Mouse (Mus musculus) lung, postnatal 10 days (tissue): ENCODE measurements at regions not wholly inside any gene's neighbourhood (a gene's known extent, or its start where the extent isn't known, plus 50 kb on each side); places are given as distances from the start of the nearest gene placed in this dataset.

Source experiments
- DNase-seq: peaks from one replicate; pipeline ENCODE4 v3.0.0; 2021

DNA sequence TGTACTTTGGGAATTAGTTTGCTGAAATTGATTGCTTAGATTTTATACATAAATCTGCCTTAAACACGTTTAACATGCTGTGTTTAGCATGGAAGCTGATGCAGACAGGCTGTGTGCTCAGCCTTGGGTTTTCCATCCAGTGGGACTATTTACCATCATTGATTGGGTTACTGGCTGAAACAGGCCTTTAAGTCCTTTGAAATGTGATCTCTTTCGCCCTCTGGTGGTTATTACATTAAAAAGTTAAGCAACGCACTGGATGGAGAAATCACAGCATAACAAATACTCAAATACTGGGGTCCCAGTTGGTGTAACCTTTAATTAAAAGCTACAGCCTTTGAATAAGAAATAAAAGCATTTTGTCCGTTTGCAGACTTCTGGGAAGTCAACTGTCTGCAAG lies 379.8 kb downstream of the Kcnj2 start:
- DNase-seq: peak; percentile 41

DNA sequence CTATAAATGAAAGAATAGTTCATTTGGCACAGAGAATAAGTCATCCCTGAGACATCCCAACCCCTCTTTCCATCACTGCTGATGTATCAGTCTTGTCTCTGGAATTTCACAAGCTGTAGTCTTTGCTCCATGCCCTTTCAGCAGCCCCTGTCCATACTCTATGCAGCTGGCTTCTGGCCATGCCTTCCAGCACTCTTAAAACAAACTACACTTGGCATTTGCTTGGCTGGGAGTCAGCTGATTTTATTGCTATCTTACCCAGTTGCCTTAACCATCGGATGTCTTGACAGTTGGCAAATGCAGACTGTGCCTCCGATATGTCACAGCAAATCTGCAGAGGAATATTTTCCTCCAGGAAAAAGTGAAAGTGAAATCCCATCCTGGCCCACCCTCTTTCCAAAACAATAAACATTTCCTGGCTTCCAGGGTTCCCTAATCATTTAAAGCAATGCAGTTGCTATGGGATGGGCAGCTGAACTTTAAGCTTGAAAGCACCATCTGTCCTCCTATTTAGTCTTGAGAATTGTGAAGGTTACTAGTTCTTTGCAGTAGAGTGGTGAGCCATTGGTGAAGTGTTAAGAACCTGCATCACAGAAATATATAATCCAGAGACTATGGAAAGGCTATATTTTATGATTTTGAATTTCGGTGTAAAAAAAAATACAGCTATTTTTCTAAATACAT lies 385.0 kb downstream of the Kcnj2 start:
- DNase-seq: no peak

DNA sequence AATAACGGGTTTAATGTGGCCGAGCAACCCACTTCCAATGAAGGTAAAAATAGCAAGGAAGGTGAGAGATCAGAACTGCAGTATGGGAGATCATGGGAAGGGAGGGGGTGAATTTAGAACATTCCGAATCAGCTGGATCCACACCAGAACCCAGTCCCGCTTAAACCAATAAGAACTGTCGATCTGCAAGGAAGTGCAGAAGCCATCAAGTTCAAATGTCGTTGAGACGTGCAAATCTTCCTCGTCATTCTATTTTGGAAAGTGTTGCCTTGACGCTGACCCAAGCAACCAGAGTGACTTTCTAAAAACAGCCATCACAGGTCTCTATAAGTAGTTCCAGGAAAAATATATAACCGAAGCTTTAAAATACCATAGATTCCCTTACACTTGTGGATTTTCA lies 394.1 kb downstream of the Kcnj2 start:
- no peak for DNase-seq

DNA sequence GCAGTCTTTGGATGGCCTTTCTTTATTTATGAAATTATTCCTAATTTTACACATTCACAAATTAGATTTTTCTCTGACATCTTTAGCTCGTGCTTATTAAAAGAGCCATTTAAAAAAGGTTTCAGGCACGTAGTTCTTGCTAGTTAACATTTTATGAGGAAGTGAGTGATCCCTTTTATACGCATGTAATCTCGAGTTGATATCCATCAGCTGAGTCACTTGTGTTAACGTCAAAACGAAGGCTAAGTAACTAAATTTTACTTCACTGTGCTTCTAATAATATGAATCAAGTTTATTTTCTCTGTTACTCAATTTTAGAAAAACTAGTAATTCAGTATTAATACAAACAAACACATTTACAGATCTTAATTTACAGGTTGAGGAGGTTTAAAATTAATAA lies 419.0 kb downstream of the Kcnj2 start:
- no peak for DNase-seq

DNA sequence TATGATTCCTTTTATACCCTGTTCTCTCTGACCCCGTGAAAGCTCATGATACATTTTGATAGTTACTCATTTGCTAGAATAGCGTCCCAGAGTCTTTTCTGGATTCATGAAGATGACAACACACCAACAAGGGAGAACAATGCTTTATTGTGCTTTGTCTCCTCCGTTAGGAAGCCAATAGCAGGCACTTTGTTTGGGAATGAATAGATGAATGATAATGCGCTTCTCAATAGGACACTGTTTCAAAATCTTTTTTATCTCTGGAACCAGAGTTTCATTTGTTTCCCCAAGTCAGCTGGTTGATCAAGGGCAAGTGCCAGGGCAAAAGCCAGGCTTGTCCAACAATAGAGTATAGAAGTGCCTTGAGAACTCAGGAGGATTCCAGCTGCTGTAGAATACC lies 446.5 kb downstream of the Kcnj2 start:
- DNase-seq: no peak

DNA sequence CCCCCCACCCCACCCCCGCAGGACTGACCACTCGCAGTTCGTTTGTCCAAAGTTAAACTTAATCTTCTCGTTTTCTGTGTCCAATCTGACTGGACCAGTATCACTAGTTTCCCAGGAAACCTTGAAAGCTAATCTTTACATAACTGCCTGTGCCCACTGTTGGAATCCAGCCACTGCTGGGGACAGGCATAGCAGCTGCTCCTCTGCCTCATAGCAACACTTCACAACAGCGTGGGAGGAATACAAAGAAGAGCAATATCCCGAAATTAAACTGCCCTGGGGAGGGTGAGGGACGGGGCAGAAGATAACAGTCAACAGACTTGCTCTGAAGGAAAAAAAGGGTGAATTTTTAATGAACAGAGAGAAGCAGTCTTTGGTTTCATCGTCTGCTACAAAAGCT lies 456.8 kb downstream of the Kcnj2 start:
- no peak for DNase-seq

DNA sequence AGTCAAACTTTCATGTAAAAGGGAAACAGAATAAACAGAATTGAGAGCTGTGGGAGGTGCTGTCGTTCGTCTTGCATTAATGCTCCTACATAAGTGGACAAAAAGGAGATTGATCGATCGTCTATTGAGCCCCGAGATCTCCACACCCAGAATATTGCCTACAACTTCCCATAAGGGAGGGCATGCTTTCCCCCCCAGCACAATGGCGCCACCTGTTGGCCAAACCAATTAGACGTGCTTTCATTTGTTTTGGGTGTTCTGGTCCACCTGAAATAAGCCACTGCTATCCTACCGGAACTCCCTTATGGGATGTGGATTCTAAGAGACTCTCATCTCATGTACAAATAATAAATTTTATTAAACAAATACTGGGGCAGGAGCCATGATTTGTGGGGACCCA lies 457.5 kb downstream of the Kcnj2 start:
- DNase-seq: peak; percentile 59

DNA sequence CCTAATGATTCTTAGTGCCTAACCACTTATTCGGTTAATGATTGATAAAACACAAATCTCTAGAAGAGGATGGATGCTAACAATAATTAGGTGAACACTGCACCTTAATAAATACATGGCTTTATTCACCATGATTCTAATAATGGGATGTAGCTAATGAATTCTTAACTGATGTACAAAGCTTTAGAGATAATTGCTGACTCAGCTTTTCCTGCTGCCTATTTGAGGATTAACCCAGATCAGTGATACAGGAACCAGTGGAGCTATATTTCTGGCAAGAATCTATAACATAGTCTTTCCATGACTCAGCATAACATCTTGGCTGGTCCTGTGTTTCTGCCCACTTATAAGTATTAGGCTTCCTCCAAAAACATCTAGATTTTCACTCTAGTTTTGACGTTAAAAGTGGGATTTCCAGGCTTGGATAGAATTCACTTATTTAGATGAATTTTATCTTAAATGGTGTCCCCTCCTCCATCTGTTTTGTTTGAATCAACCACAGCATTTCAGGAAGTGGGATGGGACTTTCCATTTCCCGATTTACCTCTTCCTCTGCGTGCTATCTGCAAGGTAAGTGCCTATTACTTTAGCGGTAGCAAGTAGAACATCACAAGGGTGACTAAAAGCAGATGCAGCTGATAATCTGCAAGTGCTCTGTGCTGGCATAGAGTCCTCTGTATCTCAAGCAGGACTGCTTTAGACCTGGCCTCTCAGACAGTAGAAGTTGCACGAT lies 460.2 kb downstream of the Kcnj2 start:
- no peak for DNase-seq

DNA sequence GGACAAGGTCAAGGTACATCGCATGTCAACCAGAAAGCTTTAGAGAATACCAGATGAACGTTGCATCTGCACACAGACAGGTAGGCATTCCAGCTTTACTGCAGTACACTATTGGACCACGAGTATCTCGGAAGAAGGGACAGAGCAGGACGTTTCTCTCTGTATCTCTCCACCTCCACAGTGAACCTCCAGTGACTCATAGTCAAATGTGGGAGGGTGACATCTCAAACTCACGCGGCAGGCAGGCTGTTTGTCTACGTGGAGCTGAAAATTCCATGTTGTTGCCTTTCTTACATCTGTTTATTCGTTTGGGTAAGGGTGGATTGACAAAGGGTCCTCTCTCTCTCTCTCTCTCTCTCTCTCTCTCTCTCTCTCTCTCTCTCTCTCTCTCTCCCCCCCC lies 463.6 kb downstream of the Kcnj2 start:
- DNase-seq: no peak

DNA sequence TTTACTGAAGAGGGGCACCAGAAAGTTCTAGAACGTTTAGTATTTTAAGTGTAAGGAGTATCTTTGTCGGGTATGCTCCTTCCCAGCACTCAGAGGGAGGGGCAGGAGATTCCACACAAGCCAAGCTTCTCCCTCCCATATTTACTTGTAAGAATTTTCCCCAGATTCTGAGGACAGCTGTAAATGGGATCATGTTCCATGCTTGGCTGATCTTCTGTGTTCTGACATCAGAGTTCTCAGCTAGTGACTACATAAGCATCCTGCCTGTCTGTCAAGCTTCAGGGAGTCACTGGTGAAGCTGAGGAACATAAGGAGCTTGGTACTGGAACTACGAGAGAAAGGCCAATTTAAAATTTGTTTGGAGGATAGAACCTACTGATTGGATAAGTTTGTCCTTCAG lies 464.9 kb downstream of the Kcnj2 start:
- DNase-seq: no peak

DNA sequence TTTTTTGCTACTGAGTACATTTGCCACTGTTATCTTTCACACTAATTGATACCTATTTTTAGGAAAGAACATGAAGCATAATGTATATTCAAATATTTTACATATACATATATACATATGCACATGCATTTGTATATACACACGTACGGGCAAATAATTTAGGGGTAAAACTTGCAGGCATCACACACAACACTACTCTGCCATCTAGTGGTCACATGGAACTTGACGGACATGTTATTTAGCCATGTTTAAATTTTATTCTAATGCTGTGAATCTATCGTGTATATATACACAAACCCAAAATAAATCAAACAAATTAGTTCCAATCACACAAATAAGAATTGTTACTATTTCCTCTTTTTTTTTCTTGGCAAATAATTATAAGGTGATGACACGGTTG lies 466.5 kb downstream of the Kcnj2 start:
- peak; percentile 22 for DNase-seq

DNA sequence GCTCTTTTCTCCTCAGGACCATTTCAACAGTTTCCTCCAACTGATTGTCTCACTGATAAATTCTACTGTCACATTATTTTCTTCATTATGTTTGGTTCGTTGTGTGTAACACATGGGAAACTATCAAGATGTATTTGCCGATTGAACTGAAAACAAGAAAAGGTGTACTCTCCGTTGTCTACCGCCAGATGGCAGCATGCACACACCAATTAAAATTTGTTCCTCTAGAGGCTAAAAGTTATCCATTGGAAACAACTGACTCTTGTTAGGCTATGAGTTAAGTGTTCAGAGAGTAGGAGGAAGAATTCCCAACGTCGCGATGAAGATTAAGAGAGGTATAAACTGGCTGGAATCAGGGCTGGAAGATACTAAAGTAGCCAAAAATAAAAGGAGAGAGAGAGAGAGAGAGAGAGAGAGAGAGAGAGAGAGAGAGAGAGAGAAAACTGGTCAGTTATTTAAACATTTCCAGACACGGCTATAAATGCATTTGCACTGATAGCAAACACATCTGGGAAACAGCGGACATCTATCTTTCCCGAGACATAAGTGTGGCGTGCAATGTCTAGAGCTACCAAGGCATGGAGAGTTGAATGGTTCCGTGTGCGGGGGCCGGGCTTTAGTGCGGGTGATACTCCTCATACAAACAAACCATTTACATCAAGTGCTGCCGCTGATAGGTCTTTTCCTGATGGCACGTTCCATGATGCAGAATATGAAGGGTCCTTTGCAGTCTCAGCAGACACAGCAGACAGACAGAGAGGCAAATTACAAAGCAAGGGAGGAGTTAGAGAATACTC lies 470.3 kb downstream of the Kcnj2 start:
- peak; percentile 63 for DNase-seq

DNA sequence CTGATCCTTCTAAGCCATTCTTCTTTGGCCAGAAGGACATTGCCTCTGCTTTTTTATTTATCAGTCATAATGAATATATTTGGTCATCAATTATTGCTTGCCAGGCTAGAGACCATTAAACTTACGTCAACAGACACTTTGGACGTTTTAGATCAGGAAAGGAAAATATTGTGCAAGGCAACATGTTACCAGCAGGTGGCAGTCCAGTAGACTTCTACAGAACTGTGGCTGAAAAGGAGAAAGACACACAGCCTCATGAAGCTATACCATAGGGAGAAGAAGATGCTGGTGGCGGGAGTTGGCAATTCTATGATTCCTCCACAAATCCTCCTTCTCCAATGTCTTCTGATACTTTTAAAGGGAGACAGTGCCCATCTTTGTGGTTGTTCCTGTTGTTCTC lies 471.7 kb downstream of the Kcnj2 start:
- DNase-seq: peak; percentile 70

DNA sequence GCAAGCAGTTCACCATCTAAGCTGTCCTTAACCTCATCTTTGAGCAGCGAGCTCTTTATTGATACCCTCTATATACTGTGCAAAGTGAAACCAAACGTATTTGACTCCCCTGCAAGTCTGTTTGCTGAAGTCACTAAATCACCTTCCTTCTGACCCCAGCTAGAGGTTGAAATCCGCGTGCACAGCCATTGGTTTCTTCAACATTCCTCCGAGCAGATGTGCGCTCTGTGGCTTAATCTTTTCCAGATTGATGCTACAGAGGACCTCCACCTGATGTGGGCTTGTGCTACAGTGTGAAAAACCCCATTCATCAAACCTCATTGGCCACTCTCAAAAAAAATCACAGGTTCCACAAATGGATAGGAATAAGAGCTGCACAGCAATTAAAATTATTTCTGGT lies 474.0 kb downstream of the Kcnj2 start:
- no peak for DNase-seq

DNA sequence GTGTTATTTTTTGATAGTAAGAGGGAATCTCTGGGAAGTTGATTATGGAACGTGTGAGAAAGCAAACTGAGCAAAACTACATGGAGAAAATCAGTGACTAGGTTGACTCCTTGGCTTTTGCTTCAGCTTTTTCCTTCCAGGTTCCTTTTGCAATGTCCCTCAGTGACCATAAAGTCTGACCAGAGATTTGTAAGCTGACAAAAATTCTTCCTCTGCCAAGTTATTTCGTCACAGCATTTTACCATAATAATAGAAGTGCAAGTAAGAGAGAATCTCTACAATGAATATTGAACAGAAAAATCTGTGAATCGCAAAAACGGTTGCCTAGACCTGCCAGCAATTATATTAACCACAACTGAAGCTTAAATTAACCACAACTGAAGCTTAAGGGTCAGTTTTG lies 479.3 kb downstream of the Kcnj2 start:
- DNase-seq: no peak

DNA sequence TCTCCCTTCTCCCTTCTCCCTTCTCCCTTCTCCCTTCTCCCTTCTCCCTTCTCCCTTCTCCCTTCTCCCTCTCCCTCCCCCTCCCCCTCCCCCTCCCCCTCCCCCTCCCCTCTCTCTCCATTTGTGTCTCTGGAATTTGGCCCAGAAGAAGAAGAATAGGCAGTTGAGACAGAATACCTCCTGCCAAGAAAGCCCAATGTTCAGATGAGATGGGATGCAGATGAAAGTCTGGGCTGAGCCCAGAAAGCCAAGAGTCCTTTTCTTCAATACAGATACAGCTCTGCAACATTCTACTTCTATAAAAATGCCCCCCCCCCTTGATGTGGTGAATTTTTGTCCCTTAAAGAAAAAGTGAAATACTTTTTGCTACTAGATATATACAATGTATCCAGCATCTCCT lies 489.2 kb downstream of the Kcnj2 start:
- no peak for DNase-seq

DNA sequence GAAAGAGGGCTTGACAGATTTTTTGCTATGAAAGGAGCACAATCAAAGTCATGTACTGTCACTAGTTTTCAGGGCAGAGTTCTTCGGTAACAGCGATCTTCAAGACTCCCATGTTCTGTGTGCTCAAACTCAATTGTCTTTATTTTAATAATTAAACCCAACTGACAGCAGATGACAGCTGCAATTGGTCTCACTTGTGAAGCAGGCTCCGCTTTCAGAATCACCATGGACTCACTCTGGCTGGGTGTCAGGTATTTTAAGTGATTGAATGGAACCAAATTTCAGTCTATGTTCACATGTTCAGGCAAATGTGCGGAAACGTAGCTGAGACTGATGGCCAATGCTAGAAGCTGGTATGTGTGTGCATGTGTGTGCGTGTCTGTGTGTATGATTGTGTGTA lies 489.7 kb downstream of the Kcnj2 start:
- no peak for DNase-seq

DNA sequence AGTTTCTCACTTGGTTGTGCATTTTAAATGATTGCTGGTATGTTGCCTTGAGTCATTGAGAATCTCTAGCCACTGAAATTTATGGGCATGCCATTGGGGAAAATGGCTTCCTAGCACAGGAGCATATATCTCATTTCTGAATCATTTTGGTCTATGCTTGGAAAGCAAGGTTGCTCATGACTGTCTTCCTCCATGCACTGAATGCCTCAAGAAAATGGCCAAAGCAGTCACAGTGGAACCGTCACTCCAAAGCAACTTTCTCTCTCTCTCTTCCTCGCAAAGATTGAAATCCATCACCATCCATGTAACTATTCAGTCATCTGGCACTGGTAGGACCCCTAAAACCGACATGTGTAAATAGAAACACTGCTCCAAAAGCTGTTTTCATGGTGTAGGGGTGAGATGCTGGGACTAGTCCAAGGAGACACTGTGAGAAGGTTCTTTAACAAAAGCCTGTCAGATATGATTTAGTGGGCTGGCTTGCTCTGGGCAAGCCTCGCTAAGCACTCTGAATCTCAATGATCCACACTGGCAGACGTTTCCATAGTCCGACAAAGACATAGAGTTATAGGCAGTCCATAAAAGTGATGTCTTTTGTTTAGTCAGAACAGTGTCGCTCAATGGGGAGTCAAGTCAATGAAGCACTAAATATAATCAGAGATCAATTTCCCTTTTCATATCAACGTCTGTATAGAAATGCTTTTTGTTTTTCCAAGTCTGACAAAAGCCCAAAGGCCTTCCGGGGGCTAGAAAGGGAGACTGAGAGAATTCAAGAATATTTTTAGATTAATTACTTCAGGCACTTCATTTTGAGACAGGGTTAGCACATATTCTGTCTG lies 492.6 kb downstream of the Kcnj2 start:
- no peak for DNase-seq

DNA sequence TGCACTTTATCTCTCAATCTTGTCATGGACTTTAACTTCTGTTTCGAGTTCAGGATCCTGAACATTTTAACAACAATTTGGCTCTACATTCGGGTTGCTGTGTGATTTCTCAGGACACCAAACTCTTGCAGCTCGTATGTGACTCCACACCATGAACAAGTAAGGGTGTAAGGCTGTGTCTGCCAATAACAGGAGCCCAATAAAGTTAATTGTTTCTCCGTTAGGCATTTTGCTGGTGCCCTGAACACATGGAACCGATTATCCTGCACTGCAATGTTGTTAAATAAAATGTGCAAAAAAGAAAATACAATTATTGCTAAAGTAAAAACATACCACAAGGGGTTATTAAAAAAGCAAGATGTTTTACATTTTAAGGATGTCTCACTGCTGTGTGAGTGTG lies 497.2 kb downstream of the Kcnj2 start:
- DNase-seq: no peak

DNA sequence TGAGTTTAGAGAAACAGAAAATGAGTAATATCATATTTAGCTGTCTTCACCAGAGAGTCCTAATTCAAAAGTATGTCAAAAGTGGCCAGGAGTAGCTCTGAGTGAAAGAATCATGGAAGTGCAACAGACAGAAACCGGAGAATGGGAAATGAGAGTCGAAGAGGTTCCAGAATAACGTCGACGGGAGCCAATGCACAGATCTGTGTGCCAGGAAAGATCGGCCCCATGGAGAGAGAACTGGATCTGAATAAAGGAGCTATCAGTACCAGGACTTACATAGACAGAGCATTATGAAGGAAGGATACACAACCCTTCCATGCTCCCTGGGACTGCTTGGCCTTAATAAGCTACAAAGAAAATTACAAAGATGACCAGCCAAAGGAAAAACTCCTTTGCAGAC lies 502.1 kb downstream of the Kcnj2 start:
- DNase-seq: no peak

DNA sequence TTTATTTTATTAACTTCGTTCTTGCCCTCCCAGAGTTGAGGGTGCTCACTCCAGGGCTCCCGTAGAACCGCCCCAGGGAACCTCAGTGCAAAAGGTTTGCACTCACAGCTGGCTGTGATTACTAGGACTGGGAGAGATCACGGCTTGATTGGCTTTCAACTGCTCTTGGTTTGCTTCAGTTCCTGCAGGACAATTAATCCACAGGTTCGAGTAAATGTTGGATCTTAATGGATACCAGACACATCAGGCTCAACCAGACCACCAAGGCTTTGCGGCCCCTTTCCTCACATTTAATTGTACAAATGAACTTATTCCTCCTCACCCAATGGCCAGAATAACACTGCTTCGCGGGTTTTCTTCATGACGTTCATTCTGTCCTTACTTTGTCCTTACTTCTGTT lies 502.9 kb downstream of the Kcnj2 start:
- no peak for DNase-seq

DNA sequence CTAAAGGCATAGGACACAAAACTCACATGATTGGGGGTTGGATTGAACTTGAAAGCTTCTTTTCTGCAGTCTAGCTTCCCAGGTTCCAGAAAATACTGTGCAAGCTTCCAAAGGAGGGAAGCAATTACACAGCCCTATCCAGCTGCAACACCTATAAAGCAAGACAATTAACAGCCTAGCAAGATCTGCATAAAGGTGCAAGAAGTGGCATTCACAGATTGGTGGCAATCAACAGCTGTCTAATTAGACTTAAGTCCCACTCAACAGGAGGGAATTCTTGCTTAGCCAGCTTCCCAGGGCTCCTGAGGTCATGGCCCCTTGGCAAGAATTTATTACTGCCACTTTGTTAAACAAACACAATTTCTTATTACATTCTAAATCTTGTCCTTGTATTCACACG lies 511.9 kb downstream of the Kcnj2 start:
- DNase-seq: no peak

DNA sequence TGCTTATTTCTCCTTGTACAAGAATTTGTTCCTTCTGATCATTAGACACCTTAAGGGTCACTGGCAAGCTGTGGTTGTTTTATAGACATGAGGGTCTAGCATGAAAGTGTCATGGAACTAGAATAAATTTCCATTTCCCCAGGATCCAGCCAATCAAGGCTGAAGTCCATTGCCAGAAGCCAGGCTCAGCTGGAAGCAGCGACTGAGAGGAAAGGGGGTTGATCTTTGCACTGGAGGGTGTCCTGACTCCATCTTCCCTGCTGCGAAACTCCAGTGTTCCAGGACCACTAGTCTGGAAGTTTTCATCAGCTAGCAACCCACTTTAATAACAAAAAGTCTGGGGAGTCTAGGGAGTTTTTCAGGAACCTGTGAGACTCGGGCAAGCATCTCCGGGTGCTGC lies 517.0 kb downstream of the Kcnj2 start:
- DNase-seq: no peak
